Mouse (Mus musculus) MEL (cell line): ENCODE data around the gene Slc25a21. TPM values are rescaled to one million over a fixed set of nuclear protein-coding genes. Genes with fewer than 3 reads are reported as not detected.

Experiments
- DNase-seq: peaks from one replicate; pipeline ENCODE4 v3.0.0; 2011; ENCODE audit warnings: low read depth, low spot score
- H3K27ac ChIP-seq: 2 replicates; pipeline ENCODE4 v1.5.1; 2012; ENCODE audit warnings: low read depth, mild to moderate bottlenecking, control low read depth, low read length, moderate library complexity; ENCODE audit not compliant: control insufficient read depth
- H3K27me3 ChIP-seq, 2 experiments: fragments of 150-350 bp in 1 of 2; sonication (generic) in 1 of 2; 2 replicates each; pipeline ENCODE4 v1.6.1; 2012; ENCODE audit warnings: low read length in 2 of 2, mild to moderate bottlenecking in 2 of 2, improper control_type of control experiment in 1 of 2, moderate library complexity in 1 of 2; ENCODE audit not compliant: insufficient read depth in 2 of 2, control insufficient read depth in 1 of 2
- H3K36me3 ChIP-seq, 2 experiments: 2 replicates each; pipeline ENCODE4 v1.6.1; 2012 to 2014; ENCODE audit warnings: low read length in 2 of 2, improper control_type of control experiment in 1 of 2, inconsistent platforms in 1 of 2, mild to moderate bottlenecking in 1 of 2; ENCODE audit not compliant: insufficient read depth in 2 of 2, control insufficient read depth in 1 of 2
- H3K4me1 ChIP-seq, 2 experiments: fragments of 150-350 bp in 1 of 2; sonication (generic) in 1 of 2; 2 replicates each; pipeline ENCODE4 v1.6.1; 2012; ENCODE audit warnings: low read length in 2 of 2, improper control_type of control experiment in 1 of 2, mild to moderate bottlenecking in 1 of 2; ENCODE audit not compliant: insufficient read depth in 2 of 2, control insufficient read depth in 1 of 2
- H3K4me3 ChIP-seq, 2 experiments: fragments of 150-350 bp in 1 of 2; sonication (generic) in 1 of 2; 2 replicates each; pipeline ENCODE4 v1.5.1; 2012; ENCODE audit warnings: low read depth in 2 of 2, low read length in 2 of 2, mild to moderate bottlenecking in 2 of 2, moderate library complexity in 2 of 2, control low read depth in 1 of 2, improper control_type of control experiment in 1 of 2; ENCODE audit not compliant: control insufficient read depth in 1 of 2, insufficient read depth in 1 of 2
- H3K79me2 ChIP-seq: 2 replicates; pipeline ENCODE4 v1.6.1; 2012; ENCODE audit warnings: mild to moderate bottlenecking, low read length, moderate library complexity; ENCODE audit not compliant: control insufficient read depth, poor library complexity, insufficient read depth
- H3K9ac ChIP-seq: 2 replicates; pipeline ENCODE4 v1.6.1; 2012; ENCODE audit warnings: low read depth, mild to moderate bottlenecking, control low read depth, low read length, moderate library complexity; ENCODE audit not compliant: control insufficient read depth, poor library complexity, severe bottlenecking
- H3K9me3 ChIP-seq: fragments of 150-350 bp; sonication (generic); replicated peaks from 2 replicates; pipeline ENCODE4 v1.6.1; 2012; ENCODE audit warnings: mild to moderate bottlenecking, low read length, improper control_type of control experiment, moderate library complexity; ENCODE audit not compliant: insufficient read depth
- BHLHE40 ChIP-seq: IDR thresholded peaks from 2 replicates; pipeline ENCODE4 v1.6.1; 2012; ENCODE audit warnings: low read depth, mild to moderate bottlenecking, inconsistent platforms, low read length, improper control_type of control experiment, borderline replicate concordance
- CHD2 ChIP-seq: IDR thresholded peaks from 2 replicates; pipeline ENCODE4 v1.6.1; 2011; ENCODE audit warnings: low read length, improper control_type of control experiment
- E2F4 ChIP-seq: IDR thresholded peaks from 2 replicates; pipeline ENCODE4 v1.6.1; 2011; ENCODE audit warnings: low read depth, low read length, improper control_type of control experiment, borderline replicate concordance
- ELF1 ChIP-seq: IDR thresholded peaks from 2 replicates; pipeline ENCODE4 v1.6.1; 2014; ENCODE audit warnings: low read depth, mild to moderate bottlenecking, inconsistent platforms, low read length, improper control_type of control experiment, moderate library complexity
- ETS1 ChIP-seq: IDR thresholded peaks from 2 replicates; pipeline ENCODE4 v1.6.1; 2012; ENCODE audit warnings: low read depth, mild to moderate bottlenecking, inconsistent platforms, low read length, improper control_type of control experiment, moderate library complexity
- GATA1 ChIP-seq: IDR thresholded peaks from 2 replicates; pipeline ENCODE4 v1.6.1; 2011; ENCODE audit warnings: low read depth, low read length, improper control_type of control experiment
- MAX ChIP-seq: IDR thresholded peaks from 2 replicates; pipeline ENCODE4 v1.6.1; 2011; ENCODE audit warnings: low read length, improper control_type of control experiment
- MAZ ChIP-seq: IDR thresholded peaks from 2 replicates; pipeline ENCODE4 v1.6.1; 2012; ENCODE audit warnings: low read depth, mild to moderate bottlenecking, inconsistent platforms, low read length, improper control_type of control experiment
- MEF2A ChIP-seq: IDR thresholded peaks from 2 replicates; pipeline ENCODE4 v1.6.1; 2014; ENCODE audit warnings: low read depth, mild to moderate bottlenecking, inconsistent platforms, low read length, improper control_type of control experiment; ENCODE audit not compliant: poor library complexity, insufficient replicate concordance, severe bottlenecking; ENCODE audit errors: extremely low read depth
- MXI1 ChIP-seq: IDR thresholded peaks from 2 replicates; pipeline ENCODE4 v1.6.1; 2011; ENCODE audit warnings: mild to moderate bottlenecking, low read depth, low read length, improper control_type of control experiment
- MYC ChIP-seq: IDR thresholded peaks from 2 replicates; pipeline ENCODE4 v1.6.1; 2011; ENCODE audit warnings: low read depth, mild to moderate bottlenecking, low read length, improper control_type of control experiment, moderate library complexity
- NELFE ChIP-seq: IDR thresholded peaks from 2 replicates; pipeline ENCODE4 v1.6.1; 2011; ENCODE audit warnings: low read depth, low read length, improper control_type of control experiment
- NRF1 ChIP-seq: IDR thresholded peaks from 2 replicates; pipeline ENCODE4 v1.6.1; 2014; ENCODE audit warnings: low read depth, mild to moderate bottlenecking, inconsistent platforms, low read length, improper control_type of control experiment, moderate library complexity; ENCODE audit not compliant: poor library complexity, insufficient read depth, severe bottlenecking
- POLR2A ChIP-seq, 2 experiments: IDR thresholded peaks; 2 replicates each; pipeline ENCODE4 v1.6.1; 2011 to 2012; ENCODE audit warnings: low read length in 2 of 2, mild to moderate bottlenecking in 2 of 2, control low read depth in 1 of 2, improper control_type of control experiment in 1 of 2, low read depth in 1 of 2, moderate library complexity in 1 of 2; ENCODE audit not compliant: control insufficient read depth in 1 of 2, insufficient read depth in 1 of 2, poor library complexity in 1 of 2
- POLR2AphosphoS5 ChIP-seq: IDR thresholded peaks from 2 replicates; pipeline ENCODE4 v1.6.1; 2012; ENCODE audit warnings: low read depth, borderline replicate concordance, mild to moderate bottlenecking, inconsistent platforms, low read length, moderate library complexity, mixed read lengths
- RAD21 ChIP-seq: IDR thresholded peaks from 2 replicates; pipeline ENCODE4 v1.6.1; 2011; ENCODE audit warnings: mild to moderate bottlenecking, low read depth, low read length, improper control_type of control experiment
- RCOR1 ChIP-seq: IDR thresholded peaks from 2 replicates; pipeline ENCODE4 v1.6.1; 2012; ENCODE audit warnings: low read depth, mild to moderate bottlenecking, inconsistent platforms, low read length, improper control_type of control experiment
- SMC3 ChIP-seq: IDR thresholded peaks from 2 replicates; pipeline ENCODE4 v1.6.1; 2011; ENCODE audit warnings: low read depth, low read length, improper control_type of control experiment
- TAL1 ChIP-seq: IDR thresholded peaks from 2 replicates; pipeline ENCODE4 v1.6.1; 2012; ENCODE audit warnings: mild to moderate bottlenecking, inconsistent platforms, low read length, moderate library complexity, mixed read lengths
- TCF12 ChIP-seq: IDR thresholded peaks from 2 replicates; pipeline ENCODE4 v1.6.1; 2014; ENCODE audit warnings: low read depth, mild to moderate bottlenecking, inconsistent platforms, low read length, improper control_type of control experiment, moderate library complexity
- USF1 ChIP-seq: IDR thresholded peaks from 2 replicates; pipeline ENCODE4 v1.6.1; 2014; ENCODE audit warnings: low read depth, mild to moderate bottlenecking, inconsistent platforms, low read length, improper control_type of control experiment, moderate library complexity
- ZMIZ1 ChIP-seq: IDR thresholded peaks from 2 replicates; pipeline ENCODE4 v1.6.1; 2012; ENCODE audit warnings: low read depth, mild to moderate bottlenecking, inconsistent platforms, low read length, improper control_type of control experiment, moderate library complexity
- ZNF384 ChIP-seq: IDR thresholded peaks from 2 replicates; pipeline ENCODE4 v1.6.1; 2012; ENCODE audit warnings: low read depth, mild to moderate bottlenecking, inconsistent platforms, low read length, improper control_type of control experiment
- polyA plus RNA-seq, 2 experiments: library from polyadenylated mRNA; stranded (reverse) in 1 of 2; unstranded in 1 of 2; fragments of >175 nt in 1 of 2; fragments of >200 nt in 1 of 2; gene quantifications; 2 replicates each; pipeline versions ENCODE4 v1.2.1 to v1.2.4; 2012; ENCODE audit warnings: low replicate concordance in 2 of 2, low read depth in 1 of 2; ENCODE audit not compliant: insufficient read length in 2 of 2, insufficient read depth in 1 of 2, missing spikeins in 1 of 2
- total RNA-seq: library from RNA; depleted of rRNA; stranded (reverse); fragments of 300-350 nt; gene quantifications from 2 replicates; pipeline ENCODE4 v1.2.3, GENCODE M21; 2012

Slc25a21 gene
- total and polyA plus RNA-seq, 3 experiments = 14.7 to 18.3 TPM; not detected in 1

DNA sequence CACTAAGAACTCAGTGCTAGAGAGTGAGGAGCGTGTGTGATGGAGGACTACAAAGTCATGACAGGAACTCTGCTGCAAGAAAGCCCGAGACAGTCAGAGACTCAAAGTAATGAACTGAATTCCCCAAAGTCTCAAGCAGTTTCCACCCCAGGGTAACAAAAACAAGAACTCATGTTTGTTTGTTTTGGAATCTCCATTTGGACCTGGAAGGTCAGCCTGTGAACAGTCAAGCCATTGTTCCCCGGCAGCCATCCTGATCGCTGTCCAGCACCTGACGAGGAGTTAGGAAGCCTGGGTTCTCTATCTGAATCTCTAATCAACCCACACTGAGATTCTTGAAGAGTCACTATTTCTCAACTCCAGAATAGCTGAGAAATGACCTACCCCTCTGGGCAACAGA lies 104.2 kb downstream of the Slc25a21 start:
- no peaks in the 10 kb centered on the region for H3K4me1 ChIP-seq
- no peak overlapping the region for H3K9ac ChIP-seq

GRCm38 (mm10) chr12:57084519-57084918 lies 112.8 kb downstream of the Slc25a21 start:
- Histone ChIP-seq H3K79me2 (no peaks in the 10 kb centered on the region), H3K4me1 (no peaks in the 10 kb centered on the region), H3K27me3 (no peaks in the 10 kb centered on the region), H3K36me3 (no peaks in the 10 kb centered on the region), H3K9ac (no peak overlapping the region), H3K27ac (no peak overlapping the region), H3K9me3 (no peaks in the 10 kb centered on the region), H3K4me3 (no peak overlapping the region)
- TF ChIP-seq TAL1 (no peak), MAZ (no peak), TCF12 (no peak), MYC (no peak), ELF1 (no peak), ZMIZ1 (no peak), ETS1 (no peak), POLR2AphosphoS5 (no peak), NELFE (no peak), MEF2A (no peak), NRF1 (no peak), CHD2 (no peak), MXI1 (no peak), BHLHE40 (no peak), ZNF384 (no peak), GATA1 (no peak), USF1 (no peak), MAX (no peak)
- no peak for DNase-seq

More for the DNA sequence above, 104.2 kb downstream of the Slc25a21 start:
- no peaks in the 10 kb centered on the region for H3K27me3 ChIP-seq
- peaks cover 0 to 2% of the 10 kb centered on the region in 2 experiments; a peak in 2 of 4 replicates for H3K36me3 ChIP-seq
- H3K79me2 ChIP-seq = no peaks in the 10 kb centered on the region
- H3K4me3 ChIP-seq = no peak overlapping the region
- no peak overlapping the region for H3K27ac ChIP-seq
- DNase-seq = no peak
- no peak for TF ChIP-seq TAL1
- no peak for TF ChIP-seq GATA1
- no peak for TF ChIP-seq MXI1
- no peak for TF ChIP-seq E2F4
- no peak for TF ChIP-seq NRF1
- TF ChIP-seq MYC = no peak
- no peak for TF ChIP-seq POLR2A (IDR thresholded peaks at IDR 0.05; ENCODE audit: control insufficient read depth in 1 of 2, insufficient read depth in 1 of 2, low read depth in 1 of 2, low read length in 2 of 2, poor library complexity in 1 of 2)
- no peak for TF ChIP-seq RCOR1
- TF ChIP-seq CHD2 = no peak
- TF ChIP-seq RAD21 = no peak
- no peak for TF ChIP-seq ELF1
- no peak for TF ChIP-seq SMC3
- TF ChIP-seq USF1 = no peak
- H3K9me3 ChIP-seq = no peaks in the 10 kb centered on the region
